Mouse (Mus musculus) layer of hippocampus, postnatal 14 days (tissue): ENCODE results near the gene Ahcyl2. TPM values are rescaled to one million over a fixed set of nuclear protein-coding genes. Genes with fewer than 3 reads are reported as not detected.

Experiments
- DNase-seq, 2 experiments: peaks; one replicate each; pipeline ENCODE4 v3.0.0; 2021 to 2022; ENCODE audit warnings: low spot score in 2 of 2, mixed read lengths in 1 of 2
- total RNA-seq, 2 experiments: library from RNA; stranded (reverse); gene quantifications; 2 replicates each; pipeline ENCODE4 v1.2.3; 2021

The Ahcyl2 gene
- total RNA-seq, 2 experiments from 2014 or later: 160 to 162 TPM

GRCm38 (mm10) chr6:29958669-29959068 is 190.9 kb downstream of the Ahcyl2 start:
- DNase-seq: no peak

GRCm38 (mm10) chr6:29961081-29961480 is 193.3 kb downstream of the Ahcyl2 start:
- DNase-seq: peak; percentile 24 to 40

Other genes starting within 250 kb of the Ahcyl2 start
- 1 to 10 TPM; 3.5 to 3.7 TPM for gene Irf5, start 241.4 kb upstream of the Ahcyl2 start, total RNA-seq
- 10 to 100 TPM; 67.8 to 68.7 TPM for gene Tnpo3, start 158.1 kb upstream of the Ahcyl2 start, total RNA-seq
- 10 to 100 TPM; 28.8 to 29.9 TPM for gene Tspan33, start 73.8 kb upstream of the Ahcyl2 start, total RNA-seq
- gene Smo, start 32.5 kb upstream of the Ahcyl2 start, total RNA-seq: 10 to 100 TPM; 12.9 to 14.4 TPM
- gene Strip2, start 149.0 kb downstream of the Ahcyl2 start, total RNA-seq: 10 to 100 TPM; 22.3 to 27.2 TPM